Mouse (Mus musculus): ENCODE results near the gene Dtx3l. TPM values are rescaled to one million over a fixed set of nuclear protein-coding genes. Genes with fewer than 3 reads are reported as not detected.
A peak's percentile ranks its signal among the peaks of the same experiment; 100 is the strongest.
"Not testable (repeated sequence)": the region's sequence is repeated elsewhere in the genome, so short reads cannot be mapped to it uniquely, and the experiment has no call there.

The Dtx3l gene
- 45.9 and 56.1 TPM in 2 replicates for total RNA-seq (2017)

GRCm38 (mm10) chr16:35938211-35939151, at the start of gene Dtx3l, which contains the start of gene Parp9:
TSS of gene Dtx3l (minus strand) at chr16:35939151.
TSS of gene Parp9 (plus strand) at chr16:35938470.
- peak; percentile 56; the same call in 1 of the 2 replicates for ATAC-seq (ENCODE audit: extremely low read depth, insufficient number of reproducible peaks, low FRiP score, poor library complexity, severe bottlenecking)

DNA sequence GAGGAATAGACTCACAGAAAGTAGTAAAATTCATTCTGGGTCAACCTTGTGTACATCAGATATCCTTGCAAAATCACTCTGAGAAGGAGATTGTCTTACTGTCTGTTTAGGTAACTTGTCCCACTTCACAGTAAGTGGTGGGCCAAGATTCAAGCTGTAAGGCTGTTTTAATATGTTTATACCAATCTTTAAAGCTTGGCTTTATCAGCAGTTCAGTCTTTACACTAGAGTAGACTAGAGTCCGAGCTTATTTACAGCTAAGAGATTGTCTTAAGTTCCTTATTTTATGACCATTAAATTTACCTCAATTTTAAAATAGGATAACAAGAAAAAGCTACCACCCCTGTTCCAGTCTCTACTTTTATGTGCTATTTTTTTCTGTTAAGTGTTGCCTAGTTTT, 49.0 kb upstream of the Dtx3l start:
- no peak for ATAC-seq (ENCODE audit: extremely low read depth, insufficient number of reproducible peaks, low FRiP score, poor library complexity, severe bottlenecking)

GRCm38 (mm10) chr16:35984471-35984870, 45.5 kb upstream of the Dtx3l start:
- no peak for ATAC-seq (ENCODE audit: extremely low read depth, insufficient number of reproducible peaks, low FRiP score, poor library complexity, severe bottlenecking)

DNA sequence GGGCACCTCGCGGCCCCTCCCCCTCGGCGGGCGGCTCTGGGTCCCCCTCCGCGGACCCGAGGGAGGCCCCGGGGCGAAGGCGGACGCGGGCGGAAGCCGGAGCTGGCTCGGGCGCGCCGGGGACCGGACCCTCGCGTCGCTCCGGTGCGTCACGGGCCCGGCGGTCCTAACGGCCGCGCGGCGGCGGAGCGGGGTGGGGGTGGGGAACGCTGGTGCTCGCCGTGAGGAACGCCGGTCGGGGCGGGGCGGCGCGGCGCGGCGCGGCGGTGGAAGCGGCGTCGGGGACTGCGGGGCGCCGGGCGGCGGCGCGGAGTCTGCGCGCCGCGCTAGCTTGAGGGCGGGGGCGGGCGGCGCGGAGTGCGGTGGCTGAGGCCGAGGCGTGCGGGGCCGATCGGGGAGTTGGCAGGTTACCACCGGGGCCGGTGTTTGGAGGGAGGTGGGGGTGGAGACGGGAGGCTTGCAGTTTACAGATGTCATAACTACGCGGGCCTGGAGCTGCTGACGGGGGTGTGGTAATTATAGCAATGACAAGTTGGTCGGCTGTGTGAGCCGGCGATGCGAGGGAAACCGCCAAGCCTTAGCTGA, 44.7 kb upstream of the Dtx3l start:
- ATAC-seq (ENCODE audit: extremely low read depth, insufficient number of reproducible peaks, low FRiP score, poor library complexity, severe bottlenecking): peak; percentile 62

GRCm38 (mm10) chr16:35982902-35983516, 44.1 kb upstream of the Dtx3l start:
- ATAC-seq (ENCODE audit: extremely low read depth, insufficient number of reproducible peaks, low FRiP score, poor library complexity, severe bottlenecking): peak; percentile 63

GRCm38 (mm10) chr16:35982506-35982901, 43.6 kb upstream of the Dtx3l start:
- no peak for ATAC-seq (ENCODE audit: extremely low read depth, insufficient number of reproducible peaks, low FRiP score, poor library complexity, severe bottlenecking)

DNA sequence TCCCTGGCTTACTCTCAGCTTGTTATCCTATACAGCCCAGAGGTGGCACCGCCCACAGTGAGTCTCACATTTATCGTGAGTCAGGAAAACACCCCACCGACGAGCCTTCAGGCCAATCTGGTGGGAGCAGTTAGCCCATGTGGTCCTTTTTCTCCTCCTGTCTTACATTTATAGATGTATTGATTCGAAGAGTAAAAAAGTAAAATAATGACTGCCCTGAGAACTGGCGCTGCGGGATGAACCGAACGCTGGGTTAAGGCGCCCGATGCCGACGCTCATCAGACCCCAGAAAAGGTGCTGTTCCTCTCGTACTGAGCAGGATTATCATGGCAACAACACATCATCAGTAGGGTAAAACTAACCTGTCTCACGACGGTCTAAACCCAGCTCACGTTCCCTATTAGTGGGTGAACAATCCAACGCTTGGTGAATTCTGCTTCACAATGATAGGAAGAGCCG, 42.4 kb upstream of the Dtx3l start:
- ATAC-seq (ENCODE audit: extremely low read depth, insufficient number of reproducible peaks, low FRiP score, poor library complexity, severe bottlenecking): peak; percentile 72

- ATAC-seq (ENCODE audit: extremely low read depth, insufficient number of reproducible peaks, low FRiP score, poor library complexity, severe bottlenecking): not testable (repeated sequence)
Measured at GRCm38 (mm10) chr16:35978450-35978849, 39.5 kb upstream of the Dtx3l start, which contains the start of gene Kpna1. TSS of gene Kpna1 (plus strand) at chr16:35978750.

DNA sequence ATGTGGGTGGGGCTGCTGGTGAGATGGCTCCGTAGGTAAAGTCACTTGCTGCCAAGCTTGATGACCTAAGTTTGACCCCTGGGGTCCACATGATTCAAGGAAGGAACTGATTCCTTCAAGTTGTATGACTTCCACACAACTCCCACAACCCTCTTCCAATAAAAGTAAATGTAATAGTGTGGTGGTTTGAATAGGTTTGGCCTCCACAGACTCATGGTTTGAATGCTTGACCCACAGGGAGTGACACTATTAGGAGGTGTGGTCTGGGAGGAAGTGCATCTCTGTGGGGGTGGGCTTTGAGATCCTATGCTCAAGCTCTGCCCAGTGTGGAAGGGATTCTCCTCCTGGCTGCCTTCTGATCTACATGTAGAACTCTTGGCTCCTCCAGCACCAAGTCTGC, 35.1 kb upstream of the Dtx3l start:
- ATAC-seq (ENCODE audit: extremely low read depth, insufficient number of reproducible peaks, low FRiP score, poor library complexity, severe bottlenecking): no peak

- no peak for ATAC-seq (ENCODE audit: extremely low read depth, insufficient number of reproducible peaks, low FRiP score, poor library complexity, severe bottlenecking)
Measured at GRCm38 (mm10) chr16:35968149-35968548, 29.2 kb upstream of the Dtx3l start.

- no peak for ATAC-seq (ENCODE audit: extremely low read depth, insufficient number of reproducible peaks, low FRiP score, poor library complexity, severe bottlenecking)
Measured at GRCm38 (mm10) chr16:35967319-35967718, 28.4 kb upstream of the Dtx3l start.

DNA sequence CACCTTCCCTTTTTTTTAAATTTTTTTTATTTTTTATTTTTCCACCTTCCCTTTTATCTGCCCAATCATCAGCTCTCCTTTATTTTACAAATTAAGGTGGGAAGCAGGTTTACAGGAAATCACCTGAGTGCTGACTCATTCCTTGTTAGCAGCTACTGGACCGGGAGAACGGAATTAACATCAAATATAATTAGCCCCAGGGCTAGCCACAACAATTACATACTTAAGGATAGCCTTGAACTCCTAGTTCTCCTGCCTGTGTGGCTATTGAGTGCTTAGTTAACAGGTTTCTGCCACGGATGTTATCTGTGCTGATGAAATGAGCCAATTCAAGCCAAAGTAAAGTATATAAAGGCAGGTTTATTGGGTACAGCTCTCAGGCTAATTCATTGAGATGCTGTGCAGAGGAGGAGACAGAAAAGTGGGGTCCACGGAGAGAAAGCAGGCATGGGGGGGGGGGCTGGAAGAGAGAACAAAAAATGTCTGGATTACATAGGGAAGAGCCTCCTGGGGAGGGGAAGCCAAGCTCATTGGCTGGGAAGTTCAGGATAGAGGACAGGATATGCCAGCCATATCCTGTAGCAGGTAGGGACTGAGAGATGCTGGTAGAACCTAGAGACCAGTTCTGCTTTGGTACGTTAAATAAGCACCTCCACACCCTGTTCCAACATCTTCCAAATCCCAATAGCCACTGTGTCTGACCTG, 27.6 kb upstream of the Dtx3l start:
- no peak for ATAC-seq (ENCODE audit: extremely low read depth, insufficient number of reproducible peaks, low FRiP score, poor library complexity, severe bottlenecking)

DNA sequence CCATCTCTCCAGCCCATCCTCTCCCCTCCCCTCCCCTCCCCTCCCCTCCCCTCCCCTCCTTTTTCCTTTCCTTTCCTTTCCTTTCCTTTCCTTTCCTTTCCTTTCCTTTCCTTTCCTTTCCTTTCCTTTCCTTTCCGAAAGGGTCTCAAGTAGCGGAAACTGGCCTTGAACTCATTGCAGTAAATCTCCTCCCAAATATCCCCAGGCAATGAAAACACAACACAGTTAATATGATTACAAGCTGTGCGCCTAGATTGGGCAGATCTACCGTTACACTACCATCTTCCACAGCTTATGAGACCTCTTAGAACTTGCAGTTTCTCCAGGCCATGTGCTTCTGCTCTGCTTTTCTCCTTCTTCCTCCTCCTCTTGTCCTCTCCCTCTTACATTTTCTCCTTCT, 27.0 kb upstream of the Dtx3l start:
- ATAC-seq (ENCODE audit: extremely low read depth, insufficient number of reproducible peaks, low FRiP score, poor library complexity, severe bottlenecking): not testable (repeated sequence)

GRCm38 (mm10) chr16:35952628-35953130, 13.7 kb upstream of the Dtx3l start:
- ATAC-seq (ENCODE audit: extremely low read depth, insufficient number of reproducible peaks, low FRiP score, poor library complexity, severe bottlenecking): no peak

DNA sequence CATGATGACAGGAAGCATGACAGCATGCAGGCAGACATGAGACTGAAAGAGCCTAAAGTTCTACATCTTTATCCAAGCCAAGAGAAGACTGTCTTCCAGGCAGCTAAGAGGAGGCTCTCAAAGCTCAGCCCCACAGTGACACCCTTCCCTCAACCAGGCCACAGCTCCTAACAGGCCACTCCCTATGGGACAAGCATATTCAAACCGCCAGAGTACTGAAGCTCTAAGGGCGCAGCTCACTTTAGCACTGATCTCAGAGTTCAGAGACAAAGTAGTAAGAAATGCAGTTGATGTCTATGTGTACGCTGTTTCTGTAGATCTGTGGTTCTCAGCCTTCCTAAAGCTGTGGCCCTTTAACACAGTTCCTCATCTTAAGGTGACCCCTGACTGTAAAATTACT, 12.3 kb upstream of the Dtx3l start:
- ATAC-seq (ENCODE audit: extremely low read depth, insufficient number of reproducible peaks, low FRiP score, poor library complexity, severe bottlenecking): no peak

- no peak for ATAC-seq (ENCODE audit: extremely low read depth, insufficient number of reproducible peaks, low FRiP score, poor library complexity, severe bottlenecking)
Measured at GRCm38 (mm10) chr16:35949264-35949663, 10.3 kb upstream of the Dtx3l start.

GRCm38 (mm10) chr16:35941382-35941781, 2.4 kb upstream of the Dtx3l start:
- ATAC-seq (ENCODE audit: extremely low read depth, insufficient number of reproducible peaks, low FRiP score, poor library complexity, severe bottlenecking): no peak

GRCm38 (mm10) chr16:35939690-35940089, 739 bp upstream of the Dtx3l start:
- peak; percentile 89 for ATAC-seq (ENCODE audit: extremely low read depth, insufficient number of reproducible peaks, low FRiP score, poor library complexity, severe bottlenecking)

- no peak; the same call in 1 of the 2 replicates for ATAC-seq (ENCODE audit: extremely low read depth, insufficient number of reproducible peaks, low FRiP score, poor library complexity, severe bottlenecking)
Measured at GRCm38 (mm10) chr16:35939261-35939660, 310 bp upstream of the Dtx3l start.

Measured in neutrophil, adult 5-6 weeks (primary cell).